Mouse (Mus musculus) monocyte, adult 5-6 weeks (primary cell): ENCODE measurements around the gene Rasgrp2. TPM values are rescaled to one million over a fixed set of nuclear protein-coding genes. Genes with fewer than 3 reads are reported as not detected.

Experiments used
- ATAC-seq: fragments of 153-309, 156-312 bp; replicated peaks from 2 replicates; pipeline ENCODE4 v1.8.0; 2017; ENCODE audit warnings: mild to moderate bottlenecking; ENCODE audit not compliant: low TSS enrichment, insufficient number of reproducible peaks, severe bottlenecking, poor library complexity, low FRiP score
- total RNA-seq: library from RNA; stranded (forward); fragments of 200-1000, 200-491, 200-594 nt; gene quantifications from 3 replicates; pipeline ENCODE4 v1.2.3, GENCODE M21; 2017

Rasgrp2 gene
- total RNA-seq, 1 experiment from 2014 or later = 349 TPM

GRCm38 (mm10) chr19:6400096-6401086 lies 1.3 kb downstream of the Rasgrp2 start:
- ATAC-seq = peak; percentile 14; the same call in 1 of the 2 replicates

- ATAC-seq = peak; percentile 44
Observed at GRCm38 (mm10) chr19:6401131-6401815, 2.1 kb downstream of the Rasgrp2 start.

- no peak for ATAC-seq
Observed at GRCm38 (mm10) chr19:6401951-6402350, 2.8 kb downstream of the Rasgrp2 start.

- no peak for ATAC-seq
Observed at GRCm38 (mm10) chr19:6403869-6404268, 4.7 kb downstream of the Rasgrp2 start.

DNA sequence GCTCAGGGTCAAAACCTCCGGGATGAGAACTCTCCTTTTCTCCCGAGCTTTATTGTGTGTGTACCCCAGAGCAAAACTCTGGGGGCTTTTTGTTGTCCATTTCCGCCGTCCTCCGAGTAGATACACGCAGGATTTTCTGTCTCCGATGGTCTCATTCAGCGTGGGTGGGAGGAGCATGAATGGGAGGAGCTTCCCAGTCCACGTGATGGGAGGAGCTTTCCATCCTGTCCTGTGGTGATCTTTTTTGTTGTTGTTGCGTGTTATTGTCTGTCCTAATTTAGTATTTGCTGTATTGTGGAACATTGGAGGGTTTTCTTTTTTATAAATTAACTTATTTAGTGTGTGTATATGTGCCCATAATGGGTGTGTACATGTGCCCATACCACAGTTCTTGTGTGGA lies 6.3 kb downstream of the Rasgrp2 start:
- no peak for ATAC-seq

- ATAC-seq = no peak
Observed at GRCm38 (mm10) chr19:6407109-6407508, 8.0 kb downstream of the Rasgrp2 start.

DNA sequence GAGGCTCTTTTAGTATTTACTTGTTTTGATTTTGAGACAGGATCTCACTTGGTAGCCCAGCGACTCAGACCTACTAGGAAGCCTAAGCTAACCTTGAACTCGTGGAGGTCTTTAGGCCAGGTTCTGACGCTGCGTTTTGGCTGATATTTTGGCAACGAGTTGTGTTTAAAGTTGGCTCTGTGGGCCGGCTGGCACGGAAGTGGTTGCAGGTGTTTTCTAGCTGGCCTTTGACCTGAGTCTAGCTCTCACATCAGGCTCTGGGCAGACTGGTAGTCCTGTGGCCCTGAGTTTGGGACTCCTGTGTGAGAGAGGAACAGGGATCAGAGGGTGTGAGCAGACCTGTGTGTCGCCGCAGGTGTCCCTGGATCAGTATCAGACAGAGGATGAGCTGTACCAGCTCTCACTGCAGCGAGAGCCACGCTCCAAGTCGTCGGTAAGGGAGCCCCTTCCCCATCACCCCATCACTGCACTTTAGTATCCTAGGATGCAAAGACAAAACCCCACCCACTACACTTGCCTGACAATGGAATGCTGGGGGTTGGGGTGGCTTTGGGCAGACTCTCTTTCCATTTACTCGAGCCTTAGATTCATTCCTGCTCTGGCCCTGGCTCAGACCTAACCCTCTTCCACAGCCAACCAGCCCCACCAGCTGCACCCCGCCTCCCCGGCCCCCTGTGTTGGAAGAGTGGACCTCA lies 8.8 kb downstream of the Rasgrp2 start:
- no peak for ATAC-seq

DNA sequence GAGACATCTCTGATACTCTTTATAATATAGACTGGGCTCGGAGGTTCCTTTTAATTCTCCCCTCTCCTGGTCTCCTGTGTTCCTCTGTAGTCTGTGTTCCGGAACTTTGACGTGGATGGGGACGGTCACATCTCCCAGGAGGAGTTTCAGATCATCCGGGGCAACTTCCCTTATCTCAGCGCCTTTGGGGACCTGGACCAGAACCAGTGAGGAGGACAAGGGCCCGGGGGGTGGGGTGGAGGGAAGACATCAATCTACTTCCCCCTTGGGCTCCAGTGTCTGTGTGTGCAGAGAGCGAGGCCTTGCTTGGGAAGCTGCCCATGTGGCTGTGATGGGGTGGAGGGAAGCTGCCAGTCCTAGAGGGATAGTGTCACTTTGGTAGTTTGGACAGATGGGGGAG lies 9.6 kb downstream of the Rasgrp2 start:
- ATAC-seq = 0 out of 2 replicates have a peak, but pooled peaks have one; percentile 20

DNA sequence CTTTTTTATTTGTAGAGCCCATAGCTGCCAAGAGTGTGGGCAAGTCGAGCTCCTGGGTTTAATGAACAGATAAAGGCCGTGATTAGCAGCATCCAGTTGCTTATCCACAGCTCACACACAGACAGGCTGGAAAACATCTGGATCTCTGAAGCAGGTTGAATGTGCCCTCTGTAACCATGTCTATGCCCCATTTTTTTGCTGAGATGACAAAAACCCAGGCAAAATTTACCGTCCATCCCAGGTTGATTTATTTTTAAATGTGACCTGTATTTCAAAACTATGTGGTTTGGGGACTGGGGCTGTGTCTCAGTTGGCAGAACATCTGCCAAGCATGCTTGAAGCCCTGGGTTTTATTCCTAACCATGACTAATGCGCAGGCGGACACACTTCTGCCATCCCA lies 10.0 kb downstream of the Rasgrp2 start:
- ATAC-seq = no peak

GRCm38 (mm10) chr19:6409936-6410335 lies 10.8 kb downstream of the Rasgrp2 start:
- ATAC-seq = no peak

DNA sequence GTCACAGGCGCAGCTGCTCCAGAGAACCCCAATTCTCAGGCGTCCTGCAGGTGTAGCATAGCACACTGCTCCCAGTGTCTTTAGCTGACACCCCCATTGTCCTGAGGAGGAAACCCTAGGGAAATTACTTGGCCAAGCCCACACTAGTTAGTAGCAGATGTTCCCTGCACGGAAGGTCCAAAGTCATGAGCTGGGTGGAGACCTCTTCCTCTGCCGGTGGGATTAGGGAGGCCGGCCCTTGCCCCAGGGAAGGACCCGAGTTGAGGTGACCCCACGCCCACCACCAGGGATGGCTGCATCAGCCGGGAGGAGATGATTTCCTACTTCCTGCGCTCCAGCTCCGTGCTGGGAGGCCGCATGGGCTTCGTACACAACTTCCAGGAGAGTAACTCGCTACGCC lies 13.7 kb downstream of the Rasgrp2 start:
- no peak for ATAC-seq

DNA sequence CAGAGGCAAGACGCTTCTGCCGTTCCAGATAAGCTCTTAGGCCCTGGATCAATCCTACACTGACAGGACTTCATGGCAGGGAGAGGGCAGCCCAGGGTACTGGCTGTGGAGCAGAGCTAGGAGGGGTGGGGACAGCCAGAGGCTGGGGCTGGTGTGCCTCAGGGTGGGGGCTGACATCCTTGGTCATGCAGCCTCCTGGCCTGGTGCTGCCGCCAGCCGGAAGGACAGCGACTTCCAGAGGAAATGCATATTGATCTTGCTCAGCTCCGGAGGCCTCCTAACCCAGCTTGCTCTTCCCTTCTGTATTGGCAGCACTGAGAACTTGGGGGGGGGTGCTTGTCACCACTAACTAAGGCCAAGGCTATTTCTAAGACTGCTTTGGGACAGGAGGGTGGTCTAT lies 16.3 kb downstream of the Rasgrp2 start:
- ATAC-seq = no peak

DNA sequence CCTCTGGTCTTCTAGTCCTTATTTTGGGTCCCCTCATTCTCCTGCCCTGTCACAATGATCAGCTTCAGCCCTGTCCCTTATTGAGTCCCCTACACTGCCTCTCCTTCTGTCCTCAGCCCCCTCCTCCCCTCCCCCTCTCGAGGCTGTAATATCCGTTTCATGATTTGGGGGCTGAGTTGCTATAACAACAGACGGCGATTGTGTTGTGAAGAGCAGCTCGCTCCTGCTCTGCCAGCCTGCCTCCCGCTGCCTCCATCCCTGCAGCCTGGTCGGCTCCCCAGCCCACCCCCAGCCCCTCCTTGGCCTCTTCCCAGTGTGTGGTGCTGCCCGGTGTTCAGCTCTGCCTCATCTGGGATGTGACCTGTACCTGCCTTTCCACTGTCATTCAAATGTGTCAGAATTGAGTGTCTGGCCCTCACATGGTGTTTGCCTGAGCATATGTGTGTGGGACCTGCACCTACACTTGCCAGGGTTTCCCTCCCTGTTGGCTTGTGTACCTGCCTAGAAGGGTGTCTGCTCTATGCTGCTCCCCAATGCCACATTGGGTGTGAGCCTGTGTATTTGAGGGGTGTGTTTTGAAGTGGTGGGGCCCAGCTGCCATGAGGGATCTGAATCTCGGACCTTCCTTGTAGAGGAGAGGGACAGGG lies 17.1 kb downstream of the Rasgrp2 start:
- no peak for ATAC-seq

DNA sequence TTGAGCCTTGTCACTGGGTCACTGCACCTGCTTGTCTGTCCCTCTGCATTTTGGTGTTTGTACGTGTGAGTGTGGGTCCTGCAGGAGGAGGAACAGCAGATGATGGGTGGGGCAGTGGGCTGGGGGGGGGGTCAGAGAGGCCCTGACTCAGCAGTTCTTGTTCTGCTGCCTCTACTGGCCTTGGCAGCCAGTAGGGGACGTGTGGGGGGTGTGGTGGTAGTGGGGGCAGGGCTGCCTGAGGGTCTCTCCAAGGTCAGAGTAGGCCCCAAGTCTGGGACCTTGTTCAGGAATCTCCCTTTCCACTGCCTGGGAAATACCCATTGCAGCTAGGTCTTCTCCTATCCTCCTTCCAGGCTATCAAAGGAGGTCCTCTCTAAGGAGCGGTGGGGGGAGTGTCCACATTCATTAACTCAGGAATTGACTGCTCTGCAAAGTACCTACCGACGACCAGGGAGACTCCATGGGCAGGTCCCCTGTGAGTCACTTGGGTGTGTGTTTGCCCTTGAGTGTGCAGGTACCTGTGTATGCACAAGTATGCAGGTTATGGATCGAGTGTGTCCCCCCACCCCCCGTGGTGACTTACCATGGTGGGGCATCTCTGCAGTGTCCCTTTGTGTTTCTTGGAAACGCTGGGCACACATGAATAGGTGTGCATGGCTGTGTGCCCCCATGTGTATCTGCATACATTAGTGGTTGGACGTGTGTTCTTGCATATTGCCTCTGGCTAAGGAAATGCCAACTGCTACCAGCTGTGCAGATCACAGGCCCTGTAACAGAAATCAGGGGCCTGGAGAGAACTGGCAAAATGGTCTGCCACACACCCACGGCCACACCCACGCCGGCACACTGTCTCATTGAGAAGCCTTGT lies 18.0 kb downstream of the Rasgrp2 start:
- ATAC-seq = no peak

DNA sequence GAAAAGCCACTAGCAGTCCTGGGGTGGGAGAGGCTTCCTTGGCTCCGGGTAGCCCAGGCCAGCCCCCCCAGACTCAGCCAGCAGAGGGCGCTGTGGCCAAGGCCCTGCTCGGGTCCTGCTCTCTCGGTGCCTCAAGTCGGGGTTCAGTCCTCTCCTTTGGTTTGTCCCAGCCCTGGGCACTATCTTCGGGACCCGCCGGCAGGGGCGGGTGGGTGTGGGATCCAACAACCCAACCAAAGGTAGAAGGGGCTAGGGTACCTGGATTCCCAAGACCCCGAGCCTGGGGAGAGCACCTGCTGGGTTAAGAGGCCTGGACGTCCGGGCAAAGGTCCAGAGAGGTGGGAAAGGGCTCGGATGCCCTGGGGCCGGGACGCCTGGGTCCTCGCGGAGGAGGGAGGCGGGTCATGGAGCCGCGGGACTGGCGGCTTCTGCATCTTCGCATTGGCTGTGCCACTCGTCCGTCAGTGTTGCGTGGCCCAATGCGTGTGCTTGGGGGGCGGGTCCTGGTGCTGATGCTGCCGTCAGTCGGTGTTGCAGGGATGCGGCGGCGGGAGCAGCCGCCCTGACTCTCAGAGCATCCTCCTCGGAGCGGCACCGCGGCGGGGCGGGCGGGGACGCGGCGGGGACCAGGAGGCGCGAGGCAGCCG lies 19.2 kb downstream of the Rasgrp2 start, which contains the start of gene Nrxn2:
Gene Nrxn2, plus strand, starts transcription at position 499 of the 647 bp plus-strand sequence.
- ATAC-seq = peak; percentile 79

DNA sequence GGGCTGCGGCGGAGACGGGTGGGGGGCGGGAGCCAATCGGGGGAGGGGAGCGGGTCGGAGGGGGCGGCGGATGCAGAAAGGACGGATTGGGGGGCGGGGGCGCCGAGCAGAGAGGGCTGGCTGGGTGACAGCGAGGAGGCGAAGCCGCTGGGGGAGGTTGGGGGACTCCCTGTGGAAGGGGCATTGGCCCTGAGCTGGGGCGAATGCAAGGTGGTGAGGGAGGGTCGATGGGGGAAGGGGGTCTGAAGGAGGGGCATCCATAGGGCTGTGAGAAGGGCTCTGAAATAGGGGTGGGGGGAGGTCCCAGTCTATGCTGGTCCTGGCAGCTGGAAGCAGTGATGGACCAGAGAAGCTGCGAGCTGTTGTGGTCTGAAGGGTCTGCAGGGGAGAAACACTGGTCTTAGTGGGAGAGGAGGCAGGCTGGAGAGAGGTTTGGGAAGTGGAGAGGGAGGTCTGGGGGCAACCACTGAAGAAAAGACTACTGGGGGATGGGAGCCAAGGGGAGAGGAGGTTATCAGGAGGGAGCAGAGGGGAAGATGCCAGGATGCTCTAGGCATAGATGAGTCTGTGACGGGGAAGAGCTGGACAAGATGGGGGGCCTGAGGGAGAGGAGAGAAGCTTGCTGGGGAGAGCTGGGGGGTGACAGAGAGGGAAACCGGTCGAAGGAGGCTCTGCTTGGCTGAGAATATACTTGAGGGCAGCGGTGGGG lies 20.0 kb downstream of the Rasgrp2 start:
- ATAC-seq = no peak

DNA sequence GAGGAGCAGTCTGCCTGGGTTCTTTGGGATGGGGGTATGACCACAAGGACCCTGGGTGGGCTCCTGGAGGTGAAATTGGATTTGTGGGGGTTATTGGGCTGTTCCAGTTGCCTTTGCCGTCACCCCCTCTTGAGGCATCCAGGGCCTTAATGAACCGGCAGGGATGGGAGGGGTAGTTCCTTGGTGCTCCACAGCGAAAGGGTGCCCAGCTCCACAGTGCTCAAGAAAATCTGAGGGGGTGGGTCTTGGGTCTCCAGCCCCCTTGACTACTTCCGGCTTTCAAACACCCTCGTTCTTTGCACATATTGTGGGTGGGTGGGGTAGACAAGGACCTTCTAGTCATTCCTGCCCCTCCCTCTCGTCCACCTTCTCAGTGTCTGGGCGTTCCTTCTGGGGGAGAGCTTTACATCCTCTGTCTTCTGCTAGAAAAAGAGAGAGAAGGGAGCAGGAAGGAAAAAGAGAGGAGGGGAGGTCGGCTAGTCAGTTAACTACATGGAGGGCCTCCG lies 20.7 kb downstream of the Rasgrp2 start:
- no peak for ATAC-seq
